Mouse (Mus musculus): ENCODE data around the gene Gm5269. TPM values are rescaled to one million over a fixed set of nuclear protein-coding genes. Genes with fewer than 3 reads are reported as not detected.

Gm5269 gene
- not detected for polyA plus RNA-seq (2021)

DNA sequence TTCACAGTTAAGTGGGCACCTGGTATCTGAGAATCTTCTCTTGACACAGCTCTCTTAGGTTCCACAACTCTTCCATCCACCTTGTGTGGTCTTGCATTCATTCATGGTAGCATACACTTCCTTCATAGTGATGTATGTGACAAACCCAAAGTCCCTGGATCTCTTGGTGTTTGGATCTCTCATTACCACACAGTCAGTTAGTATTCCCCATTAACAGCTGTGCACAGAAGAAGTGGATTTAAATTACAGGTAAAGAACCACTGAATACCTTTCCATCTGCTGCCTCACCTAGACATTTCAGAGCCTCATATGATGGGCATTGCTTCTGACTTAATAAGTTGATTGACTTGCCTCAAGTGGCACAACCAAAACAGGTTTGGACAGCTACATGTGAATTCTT lies at the start of gene Gm5269:
Gene Gm5269, minus strand, starts transcription at position 101 of the 400 bp plus-strand sequence.
- ChIA-PET POLR2A (no interaction called here), CTCF (interaction anchor here (2.6 kb wide), 1 partner anchor 8 kb away, joined by 6 read pairs; no protein-coding TSS in a partner anchor)

GRCm38 (mm10) chr1:45931127-45931526 lies 41.1 kb upstream of the Gm5269 start:
- H3K27me3 ChIP-seq, result peaks cover 6% of the 10 kb centered on the region
- ChIA-PET CTCF (interaction anchor here (0.9 to 2.5 kb wide), 10 partner anchors 22 to 117 kb away, joined by 3 to 12 read pairs (median 4); no protein-coding TSS in a partner anchor), POLR2A (interaction anchor here (0.6 kb wide), 1 partner anchor 113 kb away, joined by 3 read pairs; no protein-coding TSS in a partner anchor)
- ATAC-seq (no peak), DNase-seq (ENCODE audit: low read depth, low spot score) (no peak)
- peak; percentile 39 for TF ChIP-seq CTCF (IDR thresholded peaks at IDR 0.05)
- in situ Hi-C loops (cut with MboI; ENCODE audit: low pct_unique_long_range_greater_than_20kb), result loop anchor here (5.0 kb wide), 1 partner anchor 91 kb away; no protein-coding TSS in a partner anchor

More for the DNA sequence above, at the start of gene Gm5269:
- in situ Hi-C loops (cut with MboI; ENCODE audit: low pct_unique_long_range_greater_than_20kb), result no loop called here
- no peaks in the 10 kb centered on the region for H3K27me3 ChIP-seq
- ATAC-seq, result no peak
- no peak for TF ChIP-seq CTCF (IDR thresholded peaks at IDR 0.05)
- no peak for DNase-seq (ENCODE audit: low read depth, low spot score)

DNA sequence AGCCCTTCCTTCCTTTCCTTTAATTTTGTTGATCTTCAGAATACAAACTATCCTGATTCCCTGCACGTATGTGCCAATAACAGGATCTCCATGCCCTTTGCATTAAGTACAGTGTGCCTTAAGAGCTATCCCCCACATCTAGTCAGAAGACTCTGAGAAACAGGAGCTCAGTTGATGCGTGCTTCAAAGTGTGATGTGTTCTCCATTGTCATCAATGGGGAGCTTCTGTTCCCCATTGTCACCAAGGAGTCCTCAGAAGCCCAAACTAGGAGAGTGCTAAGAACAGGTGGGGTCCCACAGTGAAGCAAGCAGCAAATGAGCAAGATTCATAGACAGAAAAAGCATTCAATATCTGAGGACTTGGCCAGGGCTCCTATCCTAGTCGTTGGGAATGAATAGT lies 36.8 kb upstream of the Gm5269 start:
- in situ Hi-C loops (cut with MboI; ENCODE audit: low pct_unique_long_range_greater_than_20kb), result no loop called here

DNA sequence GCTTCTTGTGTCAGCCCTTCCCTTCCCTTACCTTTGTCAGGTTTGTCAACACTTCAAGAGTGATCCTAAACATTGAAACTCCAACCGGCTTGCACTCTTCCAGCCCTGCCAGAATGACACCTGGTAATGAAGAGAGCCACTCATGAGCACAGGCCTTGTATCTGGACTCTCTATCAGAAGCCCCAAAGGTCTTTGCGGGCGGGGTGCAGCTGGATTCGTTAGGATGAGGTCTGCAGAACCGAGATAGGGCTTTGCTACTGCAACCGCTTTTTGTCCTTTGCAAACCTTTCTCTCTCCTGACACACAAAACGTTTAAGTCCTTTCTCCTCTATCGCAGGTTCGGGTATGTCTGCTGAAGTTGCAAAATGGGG lies 36.3 kb upstream of the Gm5269 start, which contains the start of gene Slc40a1:
Gene Slc40a1, minus strand, starts transcription at position 131 of the 371 bp plus-strand sequence.
- DNase-seq (ENCODE audit: low read depth, low spot score), result no peak
- POLR2A ChIA-PET, result interaction anchor here (1.2 kb wide), 1 partner anchor 69 kb away, joined by 3 read pairs; no protein-coding TSS in a partner anchor

More for the DNA sequence above, 36.8 kb upstream of the Gm5269 start:
- no peaks in the 10 kb centered on the region for H3K27me3 ChIP-seq
- ChIA-PET POLR2A (interaction anchor here (1.2 kb wide), 1 partner anchor 69 kb away, joined by 3 read pairs; no protein-coding TSS in a partner anchor), CTCF (interaction anchor here (0.9 to 2.7 kb wide), 6 partner anchors 9 to 110 kb away, joined by 3 to 10 read pairs (median 4); no protein-coding TSS in a partner anchor)
- no peak for ATAC-seq
- no peak for DNase-seq (ENCODE audit: low read depth, low spot score)
- no peak for TF ChIP-seq CTCF (IDR thresholded peaks at IDR 0.05)

DNA sequence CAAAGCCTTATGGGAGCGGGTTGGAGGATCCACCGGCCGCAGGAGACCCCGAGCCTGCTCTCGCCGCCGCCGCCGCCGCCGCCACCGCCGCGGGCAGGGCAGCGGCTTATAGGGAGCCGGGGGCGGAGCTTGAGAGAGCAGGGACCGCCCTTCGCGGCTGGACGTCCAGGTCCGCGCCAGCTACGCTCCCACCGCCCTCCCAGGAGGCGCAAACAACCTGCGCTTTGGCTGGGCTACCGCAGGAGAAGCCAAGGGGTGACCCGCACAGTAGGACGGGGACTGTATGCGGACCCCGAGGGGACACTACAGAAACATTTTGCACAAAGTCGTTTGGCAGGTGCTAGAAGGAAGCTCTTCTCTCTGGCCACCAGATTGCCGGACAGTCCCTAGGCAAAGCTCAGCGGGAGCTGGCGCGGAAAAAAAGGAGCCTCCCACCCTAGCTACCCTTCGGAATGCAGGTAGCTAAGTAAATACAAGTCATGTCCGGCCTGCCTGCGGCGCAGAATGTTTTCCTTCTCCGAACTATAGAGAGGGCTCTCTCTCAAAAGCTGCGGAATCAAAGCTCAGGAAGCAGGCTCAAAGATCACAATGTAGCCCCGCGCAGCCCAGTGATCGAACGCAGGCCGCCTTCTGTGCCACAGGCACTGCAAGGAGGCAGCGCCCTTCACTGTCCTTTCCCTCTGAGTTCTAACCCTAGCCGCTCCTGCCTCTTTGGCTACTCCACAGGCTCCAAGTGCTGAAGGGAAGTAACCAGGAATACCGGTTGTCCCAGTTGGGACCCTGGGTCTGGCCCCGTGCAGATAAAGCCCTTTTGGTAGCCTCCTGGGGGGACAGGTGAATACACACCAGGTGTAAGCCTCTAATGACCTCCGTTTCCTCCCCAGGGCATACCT lies 35.7 kb upstream of the Gm5269 start:
- ChIA-PET POLR2A (interaction anchor here (0.5 to 1.4 kb wide), 4 partner anchors 9 to 91 kb away, joined by 3 to 6 read pairs (median 4); no protein-coding TSS in a partner anchor), CTCF (interaction anchor here (0.9 to 2.7 kb wide), 5 partner anchors 10 to 109 kb away, joined by 3 to 12 read pairs (median 6); no protein-coding TSS in a partner anchor)
- H3K27me3 ChIP-seq, result no peaks in the 10 kb centered on the region
- ATAC-seq (peak; percentile 98), DNase-seq (ENCODE audit: low read depth, low spot score) (no peak)
- TF ChIP-seq CTCF (IDR thresholded peaks at IDR 0.05), result no peak
- in situ Hi-C loops (cut with MboI; ENCODE audit: low pct_unique_long_range_greater_than_20kb), result no loop called here

More for the DNA sequence above, 36.3 kb upstream of the Gm5269 start, which contains the start of gene Slc40a1:
- no peak for ATAC-seq
- in situ Hi-C loops (cut with MboI; ENCODE audit: low pct_unique_long_range_greater_than_20kb), result no loop called here
- no peak for TF ChIP-seq CTCF (IDR thresholded peaks at IDR 0.05)
- CTCF ChIA-PET, result interaction anchor here (1.2 to 2.7 kb wide), 4 partner anchors 9 to 109 kb away, joined by 4 to 10 read pairs (median 6); no protein-coding TSS in a partner anchor
- H3K27me3 ChIP-seq, result no peaks in the 10 kb centered on the region

DNA sequence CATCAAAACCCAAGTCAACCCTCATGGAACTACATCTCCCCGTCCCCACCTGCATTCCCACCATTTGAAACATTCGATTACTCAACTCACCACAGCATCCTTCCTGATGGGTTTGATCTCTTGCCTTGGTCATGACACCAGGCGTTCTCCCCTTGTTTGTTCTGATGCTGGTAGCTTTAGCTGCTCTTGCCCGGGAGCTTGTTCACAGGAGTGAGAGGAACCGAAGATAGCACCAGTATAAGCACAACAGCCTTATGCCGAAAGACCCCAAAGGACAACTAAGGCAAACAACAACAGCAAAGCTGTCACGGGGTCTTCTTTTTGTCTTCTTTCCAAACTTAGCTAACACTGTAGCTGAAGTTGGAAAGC lies 35.0 kb upstream of the Gm5269 start:
- no peak for TF ChIP-seq CTCF (IDR thresholded peaks at IDR 0.05)
- no peak for DNase-seq (ENCODE audit: low read depth, low spot score)
- peak; percentile 40 for ATAC-seq
- ChIA-PET CTCF (interaction anchor here (0.9 to 2.7 kb wide), 5 partner anchors 10 to 108 kb away, joined by 3 to 12 read pairs (median 6); no protein-coding TSS in a partner anchor), POLR2A (interaction anchor here (1.2 to 1.4 kb wide), 2 partner anchors 10 to 91 kb away, joined by 3 to 6 read pairs; no protein-coding TSS in a partner anchor)
- in situ Hi-C loops (cut with MboI; ENCODE audit: low pct_unique_long_range_greater_than_20kb), result no loop called here
- H3K27me3 ChIP-seq, result no peaks in the 10 kb centered on the region

DNA sequence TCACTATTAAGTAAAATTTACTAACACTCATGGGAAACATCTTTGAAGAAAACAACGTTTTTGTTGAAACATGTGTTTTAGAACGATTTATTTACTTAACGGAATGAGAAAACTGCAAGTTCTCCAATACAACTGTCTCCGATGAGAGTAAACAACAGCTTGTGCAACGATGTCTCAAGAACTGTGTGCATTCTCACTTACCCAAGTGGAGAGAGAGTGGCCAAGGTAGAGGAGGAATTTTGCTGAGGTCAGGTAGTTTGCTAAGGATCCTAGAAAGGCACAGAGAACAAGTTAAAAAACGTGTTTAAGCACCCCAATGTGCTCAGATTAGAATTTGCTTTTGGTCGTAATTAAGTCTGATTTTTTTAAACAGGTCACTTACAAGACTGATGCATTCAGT lies 34.4 kb upstream of the Gm5269 start:
- ATAC-seq (no peak), DNase-seq (ENCODE audit: low read depth, low spot score) (no peak)
- ChIA-PET CTCF (interaction anchor here (0.9 to 2.7 kb wide), 5 partner anchors 9 to 107 kb away, joined by 3 to 12 read pairs (median 5); no protein-coding TSS in a partner anchor), POLR2A (interaction anchor here (1.4 kb wide), 1 partner anchor 11 kb away, joined by 3 read pairs; no protein-coding TSS in a partner anchor)
- no peaks in the 10 kb centered on the region for H3K27me3 ChIP-seq
- in situ Hi-C loops (cut with MboI; ENCODE audit: low pct_unique_long_range_greater_than_20kb), result loop anchor here (5.0 kb wide), 1 partner anchor 87 kb away; no protein-coding TSS in a partner anchor
- TF ChIP-seq CTCF (IDR thresholded peaks at IDR 0.05), result no peak

- no peak for ATAC-seq
- CTCF ChIA-PET, result interaction anchor here (1.0 kb wide), 1 partner anchor 66 kb away, joined by 3 read pairs; no protein-coding TSS in a partner anchor
- in situ Hi-C loops (cut with MboI; ENCODE audit: low pct_unique_long_range_greater_than_20kb), result loop anchor here (5.0 kb wide), 1 partner anchor 86 kb away; no protein-coding TSS in a partner anchor
- POLR2A ChIA-PET, result no interaction called here
- H3K27me3 ChIP-seq, result no peaks in the 10 kb centered on the region
- TF ChIP-seq CTCF (IDR thresholded peaks at IDR 0.05), result no peak
- DNase-seq (ENCODE audit: low read depth, low spot score), result no peak
Measured at GRCm38 (mm10) chr1:45923306-45923705, 33.2 kb upstream of the Gm5269 start.

DNA sequence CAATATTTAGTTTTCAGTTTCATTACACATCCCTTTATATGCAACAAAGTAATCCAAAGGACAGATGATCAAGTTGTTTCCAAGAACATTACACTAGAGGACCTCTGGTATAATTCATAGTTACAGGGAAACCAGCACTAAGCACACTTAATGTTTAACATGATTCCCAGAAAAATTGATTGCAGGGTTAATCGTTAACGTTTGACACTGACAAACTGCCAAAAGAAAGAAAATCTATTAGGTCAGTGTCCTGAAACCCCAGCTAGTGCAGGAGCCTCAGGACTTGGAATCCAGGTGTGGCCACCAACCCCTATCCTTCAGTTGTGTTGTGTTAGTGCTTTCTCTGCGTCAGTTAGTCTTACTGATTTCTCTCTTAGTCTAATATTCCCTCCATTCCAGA lies 30.6 kb upstream of the Gm5269 start:
- POLR2A ChIA-PET, result interaction anchor here (0.6 kb wide), 1 partner anchor 81 kb away, joined by 3 read pairs; no protein-coding TSS in a partner anchor

DNA sequence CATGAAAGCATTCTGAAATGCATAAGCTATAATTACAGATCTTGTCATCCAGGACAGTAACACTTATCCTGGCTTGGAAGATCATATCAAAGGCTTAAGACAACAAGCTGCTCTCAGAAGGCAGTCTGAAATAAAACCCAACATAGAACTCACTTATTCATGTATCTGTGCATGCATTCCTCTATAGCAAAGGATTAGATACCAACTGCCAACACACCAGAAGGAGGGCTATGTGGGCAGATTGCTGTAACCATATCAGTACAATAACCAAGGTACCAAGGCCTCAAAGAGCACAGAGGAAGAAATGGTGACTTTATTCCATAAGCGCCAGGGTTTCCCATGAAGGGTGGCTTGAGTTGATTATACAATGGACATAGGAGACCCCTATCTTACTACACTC lies 29.7 kb upstream of the Gm5269 start:
- in situ Hi-C loops (cut with MboI; ENCODE audit: low pct_unique_long_range_greater_than_20kb), result loop anchor here (5.0 kb wide), 1 partner anchor 82 kb away; no protein-coding TSS in a partner anchor
- H3K27me3 ChIP-seq, result no peaks in the 10 kb centered on the region
- ATAC-seq, result no peak
- CTCF ChIA-PET, result no interaction called here
- no peak for DNase-seq (ENCODE audit: low read depth, low spot score)
- POLR2A ChIA-PET, result no interaction called here
- TF ChIP-seq CTCF (IDR thresholded peaks at IDR 0.05), result no peak

More for the DNA sequence above, 30.6 kb upstream of the Gm5269 start:
- ATAC-seq (no peak), DNase-seq (ENCODE audit: low read depth, low spot score) (no peak)
- H3K27me3 ChIP-seq, result no peaks in the 10 kb centered on the region
- no peak for TF ChIP-seq CTCF (IDR thresholded peaks at IDR 0.05)
- in situ Hi-C loops (cut with MboI; ENCODE audit: low pct_unique_long_range_greater_than_20kb), result loop anchor here (5.0 kb wide), 1 partner anchor 83 kb away; no protein-coding TSS in a partner anchor
- CTCF ChIA-PET, result interaction anchor here (1.4 kb wide), 1 partner anchor 80 kb away, joined by 4 read pairs; no protein-coding TSS in a partner anchor
